Mouse (Mus musculus) right cerebral cortex, postnatal 4 days (tissue): ENCODE measurements around the gene Zfp180.
A peak's percentile ranks its signal among the peaks of the same experiment; 100 is the strongest.
"Not testable (repeated sequence)": the region's sequence is repeated elsewhere in the genome, so short reads cannot be mapped to it uniquely, and the experiment has no call there.

Experiments
- DNase-seq: peaks from one replicate; pipeline ENCODE4 v3.0.0-alpha.2; 2022

Gene Zfp180

GRCm38 (mm10) chr7:24081634-24082431, at the start of gene Zfp180:
Gene Zfp180, plus strand, starts transcription at chr7:24081924.
- DNase-seq: peak; percentile 89

GRCm38 (mm10) chr7:24052660-24053304, 28.9 kb upstream of the Zfp180 start, which contains the start of gene Vmn1r183:
Gene Vmn1r183, plus strand, starts transcription at chr7:24053254.
- no peak for DNase-seq

- not testable (repeated sequence) for DNase-seq
Measured at GRCm38 (mm10) chr7:24074424-24074823, 7.3 kb upstream of the Zfp180 start.

GRCm38 (mm10) chr7:24082457-24083235, 922 bp downstream of the Zfp180 start:
- no peak for DNase-seq

GRCm38 (mm10) chr7:24086871-24087270, 5.1 kb downstream of the Zfp180 start:
- DNase-seq: no peak

- DNase-seq: no peak
Measured at GRCm38 (mm10) chr7:24087485-24088125, 5.9 kb downstream of the Zfp180 start.

GRCm38 (mm10) chr7:24104403-24104802, 22.7 kb downstream of the Zfp180 start:
- no peak for DNase-seq

GRCm38 (mm10) chr7:24105144-24105703, 23.5 kb downstream of the Zfp180 start:
- DNase-seq: no peak

- DNase-seq: no peak
Measured at GRCm38 (mm10) chr7:24110839-24111238, 29.1 kb downstream of the Zfp180 start.

GRCm38 (mm10) chr7:24111772-24112155, 30.0 kb downstream of the Zfp180 start:
- DNase-seq: no peak

- DNase-seq: peak; percentile 67
Measured at GRCm38 (mm10) chr7:24112156-24112856, 30.6 kb downstream of the Zfp180 start, which contains the start of gene Zfp112. Gene Zfp112, plus strand, starts transcription at chr7:24112314.

- peak; percentile 19 for DNase-seq
Measured at GRCm38 (mm10) chr7:24113001-24113400, 31.3 kb downstream of the Zfp180 start.

GRCm38 (mm10) chr7:24116655-24117054, 34.9 kb downstream of the Zfp180 start:
- DNase-seq: no peak

- DNase-seq: no peak
Measured at GRCm38 (mm10) chr7:24133425-24133995, 51.8 kb downstream of the Zfp180 start.

GRCm38 (mm10) chr7:24133996-24134828, 52.5 kb downstream of the Zfp180 start, which contains the start of gene Zfp235:
Gene Zfp235, plus strand, starts transcription at chr7:24134169.
- DNase-seq: peak; percentile 79

GRCm38 (mm10) chr7:24142566-24142965, 60.8 kb downstream of the Zfp180 start:
- DNase-seq: no peak

GRCm38 (mm10) chr7:24153272-24153671, 71.5 kb downstream of the Zfp180 start:
- no peak for DNase-seq
